Mouse (Mus musculus) right cerebral cortex, postnatal 36 days (tissue): ENCODE data around the gene Usp12.

Experiments
- DNase-seq, 2 experiments: peaks; one replicate each; pipeline ENCODE4 v3.0.0; 2022; ENCODE audit warnings: low spot score in 2 of 2, mixed read lengths in 1 of 2

Usp12 gene

GRCm38 (mm10) chr5:146794853-146795252 is at the start of gene Usp12:
Gene Usp12 (minus strand): TSS chr5:146795006.
- DNase-seq = peak; percentile 96

- no peak for DNase-seq
These were observed 49.6 kb upstream of the Usp12 start for GRCm38 (mm10) chr5:146844301-146844941.

GRCm38 (mm10) chr5:146841996-146842395 is 47.2 kb upstream of the Usp12 start:
- no peak for DNase-seq

- peak in 1 of 2 experiments; percentile 38 for DNase-seq
These were observed 46.5 kb upstream of the Usp12 start for GRCm38 (mm10) chr5:146841301-146841700.

GRCm38 (mm10) chr5:146840422-146840821 is 45.6 kb upstream of the Usp12 start:
- no peak for DNase-seq

GRCm38 (mm10) chr5:146839760-146840159 is 45.0 kb upstream of the Usp12 start:
- no peak for DNase-seq

- DNase-seq = no peak
These were observed 44.2 kb upstream of the Usp12 start for GRCm38 (mm10) chr5:146838836-146839648.

GRCm38 (mm10) chr5:146837967-146838720 is 43.3 kb upstream of the Usp12 start:
- no peak for DNase-seq

- no peak for DNase-seq
These were observed 40.2 kb upstream of the Usp12 start for GRCm38 (mm10) chr5:146834959-146835358.

GRCm38 (mm10) chr5:146833673-146834201 is 38.9 kb upstream of the Usp12 start:
- DNase-seq = no peak

- DNase-seq = peak; percentile 92 to 93
These were observed 38.1 kb upstream of the Usp12 start, which contains the start of gene Rpl21 for GRCm38 (mm10) chr5:146832769-146833448. Gene Rpl21 (plus strand): TSS chr5:146832890.

GRCm38 (mm10) chr5:146832435-146832768 is 37.6 kb upstream of the Usp12 start:
- DNase-seq = no peak

GRCm38 (mm10) chr5:146829528-146829927 is 34.7 kb upstream of the Usp12 start:
- DNase-seq = no peak

- DNase-seq = peak in 1 of 2 experiments; percentile 42
These were observed 28.2 kb upstream of the Usp12 start for GRCm38 (mm10) chr5:146823005-146823404.

GRCm38 (mm10) chr5:146818906-146819623 is 24.3 kb upstream of the Usp12 start:
- DNase-seq = no peak

- peak in 1 of 2 experiments; percentile 35 for DNase-seq
These were observed 22.8 kb upstream of the Usp12 start for GRCm38 (mm10) chr5:146817583-146817982.

- no peak for DNase-seq
These were observed 20.6 kb upstream of the Usp12 start for GRCm38 (mm10) chr5:146815394-146815793.

- DNase-seq = no peak
These were observed 18.6 kb upstream of the Usp12 start for GRCm38 (mm10) chr5:146813421-146813820.

GRCm38 (mm10) chr5:146812866-146813265 is 18.1 kb upstream of the Usp12 start:
- DNase-seq = no peak

- DNase-seq = peak in 1 of 2 experiments; percentile 32
These were observed 15.1 kb upstream of the Usp12 start for GRCm38 (mm10) chr5:146809951-146810350.

- DNase-seq = no peak
These were observed 11.2 kb upstream of the Usp12 start for GRCm38 (mm10) chr5:146806004-146806430.
